In the genomic region with DNA sequence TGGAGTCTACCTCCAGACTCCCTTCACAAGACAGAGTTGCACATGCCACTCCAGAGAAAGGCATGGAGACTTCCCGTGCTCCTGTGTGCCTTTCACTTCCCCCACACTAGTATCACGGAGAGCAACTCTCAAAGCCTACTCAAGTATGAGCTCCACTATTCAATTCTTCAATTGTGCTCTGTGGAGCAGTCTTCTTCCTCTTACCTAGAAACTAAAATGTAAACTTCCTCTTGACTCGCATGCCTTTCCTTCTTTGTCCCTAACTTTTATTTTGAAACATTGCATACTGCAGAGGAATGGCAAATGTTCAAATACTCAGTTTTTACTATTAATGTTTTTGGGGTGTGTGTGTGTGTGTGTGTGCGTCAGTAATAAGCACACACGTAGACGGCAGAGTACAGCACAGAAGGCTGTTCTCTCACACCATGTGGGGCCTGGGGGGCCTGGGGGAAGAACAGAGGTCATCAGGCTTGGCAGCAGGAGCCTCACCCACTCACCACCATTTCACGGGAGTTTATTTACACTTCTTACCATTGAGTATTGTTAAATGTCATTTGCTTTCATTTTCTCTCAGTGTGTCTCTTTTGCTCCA, we compare ENCODE assay signal across 21 mouse cellular contexts. TPM values are rescaled to one million over a fixed set of nuclear protein-coding genes. Genes with fewer than 3 reads are reported as not detected.
DNase-seq lines count a peak whose midpoint lies in the region; ATAC-seq and TF ChIP-seq lines count a peak whose summit lies in the region.
"Had no signal": no experiment of that assay in that cellular context is flagged by ENCODE, and none has a peak within 500 bp of the region (broad histone marks: within the 10 kb centered on the region; RNA-seq: fewer than 3 reads in every experiment).

No protein-coding gene starts in this region.

- 58% methylated on average over 7 of the region's 7 CpGs for whole genome bisulfite sequencing in limb, embryonic 13.5 days
- 77% methylated on average over 7 of the region's 7 CpGs for WGBS in limb, embryonic 10.5 days
- WGBS in lung, postnatal 0 days = 19% methylated on average over 7 of the region's 7 CpGs
- WGBS in lung, adult 2 months = 31% methylated on average over 7 of the region's 7 CpGs
- 28% methylated on average over 7 of the region's 7 CpGs for WGBS in intestine, postnatal 0 days

- no peak for TF ChIP-seq EP300 in lung, postnatal 0 days (IDR thresholded peaks at IDR 0.05)

- H3K27me3 ChIP-seq in limb, embryonic 13.5 days = no peaks in the 10 kb centered on the region
- no peaks in the 10 kb centered on the region for H3K27me3 ChIP-seq in limb, embryonic 10.5 days (ENCODE audit: low read depth, poor library complexity, severe bottlenecking)
- no peaks in the 10 kb centered on the region for H3K27me3 ChIP-seq in lung, postnatal 0 days (replicated peaks; ENCODE audit: insufficient read depth, low read length)
- no peaks in the 10 kb centered on the region for H3K27me3 ChIP-seq in intestine, postnatal 0 days (replicated peaks; ENCODE audit: control insufficient read depth, insufficient read depth, low read length)
- H3K27me3 ChIP-seq: CH12.LX; forebrain, embryonic 12.5 days; midbrain, embryonic 12.5 days; neural tube, embryonic 13.5 days had no signal

- TF ChIP-seq POLR2A in lung, adult 2 months (IDR thresholded peaks at IDR 0.05; ENCODE audit: borderline replicate concordance, extremely low read depth, low read depth, low read length) = no peak

- H3K9me3 ChIP-seq in limb, embryonic 13.5 days = no peaks in the 10 kb centered on the region
- no peaks in the 10 kb centered on the region for H3K9me3 ChIP-seq in limb, embryonic 10.5 days (replicated peaks)
- no peaks in the 10 kb centered on the region for H3K9me3 ChIP-seq in lung, postnatal 0 days (ENCODE audit: low read length)
- no peaks in the 10 kb centered on the region for H3K9me3 ChIP-seq in intestine, postnatal 0 days (ENCODE audit: control insufficient read depth)
- H3K9me3 ChIP-seq: forebrain, embryonic 12.5 days; midbrain, embryonic 12.5 days; neural tube, embryonic 13.5 days had no signal

- no peak overlapping the region for H3K4me3 ChIP-seq in limb, embryonic 13.5 days
- no peak overlapping the region for H3K4me3 ChIP-seq in limb, embryonic 10.5 days
- H3K4me3 ChIP-seq in lung, postnatal 0 days (ENCODE audit: low read depth, low read length) = no peak overlapping the region
- no peak overlapping the region for H3K4me3 ChIP-seq in lung, adult 2 months (replicated peaks; ENCODE audit: extremely low read depth, low read depth, low read length)
- no peak overlapping the region for H3K4me3 ChIP-seq in intestine, postnatal 0 days (ENCODE audit: low read depth, low read length)
- H3K4me3 ChIP-seq: forebrain, embryonic 12.5 days; gastrocnemius, adult 2 months; left cerebral cortex, adult 2 months; midbrain, embryonic 12.5 days; neural tube, embryonic 13.5 days had no signal

- no peak overlapping the region for H3K4me2 ChIP-seq in limb, embryonic 13.5 days (replicated peaks)
- H3K4me2 ChIP-seq in lung, postnatal 0 days (replicated peaks; ENCODE audit: low read depth, low read length) = peak overlapping the region; percentile 39
- H3K4me2 ChIP-seq in intestine, postnatal 0 days (replicated peaks; ENCODE audit: low read depth) = 0 out of 2 replicates have a peak overlapping the region, but pooled peaks have one; percentile 24
- H3K4me2 ChIP-seq: forebrain, embryonic 12.5 days; midbrain, embryonic 12.5 days; neural tube, embryonic 13.5 days had no signal

- H3K36me3 ChIP-seq in limb, embryonic 13.5 days = no peaks in the 10 kb centered on the region; the same call in 1 of the 2 replicates
- H3K36me3 ChIP-seq in limb, embryonic 10.5 days = 0 out of 2 replicates have a peak, but pooled peaks cover 2% of the 10 kb centered on the region
- H3K36me3 ChIP-seq in lung, postnatal 0 days (ENCODE audit: insufficient read depth, low read length) = no peaks in the 10 kb centered on the region
- peaks cover 29% of the 10 kb centered on the region for H3K36me3 ChIP-seq in intestine, postnatal 0 days (ENCODE audit: control insufficient read depth, insufficient read depth)
- H3K36me3 ChIP-seq: forebrain, embryonic 12.5 days; midbrain, embryonic 12.5 days; neural tube, embryonic 13.5 days had no signal

- TF ChIP-seq CTCF in lung, postnatal 0 days (IDR thresholded peaks at IDR 0.05) = no peak
- TF ChIP-seq CTCF in lung, adult 2 months (IDR thresholded peaks at IDR 0.05; ENCODE audit: insufficient read depth, low read length) = no peak
- TF ChIP-seq CTCF in intestine, postnatal 0 days (IDR thresholded peaks at IDR 0.05; ENCODE audit: low read depth) = no peak

- 0 out of 2 replicates have a peak, but pooled peaks have one; percentile 48 for ATAC-seq in limb, embryonic 13.5 days (ENCODE audit: low FRiP score, low read depth)
- peak; percentile 54 for ATAC-seq in lung, postnatal 0 days
- ATAC-seq in intestine, postnatal 0 days = no peak
- ATAC-seq: hindbrain, embryonic 16.5 days had no signal

- peaks cover 19% of the 10 kb centered on the region for H3K4me1 ChIP-seq in limb, embryonic 13.5 days
- H3K4me1 ChIP-seq in limb, embryonic 10.5 days = peaks cover 13% of the 10 kb centered on the region
- H3K4me1 ChIP-seq in lung, postnatal 0 days (ENCODE audit: insufficient read depth, low read depth, low read length) = peaks cover 10% of the 10 kb centered on the region; the same call in 1 of the 2 replicates
- H3K4me1 ChIP-seq in lung, adult 2 months (ENCODE audit: control insufficient read depth, insufficient read depth, low read length) = peaks cover 30% of the 10 kb centered on the region
- peaks cover 20% of the 10 kb centered on the region for H3K4me1 ChIP-seq in intestine, postnatal 0 days (replicated peaks; ENCODE audit: control insufficient read depth, insufficient read depth, low read length)
- H3K4me1 ChIP-seq: forebrain, embryonic 12.5 days; midbrain, embryonic 12.5 days; neural tube, embryonic 13.5 days had no signal

- no peak overlapping the region for H3K9ac ChIP-seq in limb, embryonic 13.5 days
- no peak overlapping the region for H3K9ac ChIP-seq in lung, postnatal 0 days (replicated peaks; ENCODE audit: low read depth)
- H3K9ac ChIP-seq in intestine, postnatal 0 days (ENCODE audit: low read depth, low read length) = no peak overlapping the region
- H3K9ac ChIP-seq: forebrain, embryonic 12.5 days; midbrain, embryonic 12.5 days; neural tube, embryonic 13.5 days had no signal

- no peak for DNase-seq in limb, embryonic 10.5 days (ENCODE audit: low spot score)
- DNase-seq in lung, postnatal 0 days (ENCODE audit: low spot score) = peak; percentile 71
- no peak for DNase-seq in lung, adult 2 months
- DNase-seq in adrenal gland, postnatal 4 days (ENCODE audit: low spot score in 2 of 2) = no peak
- DNase-seq in right cerebral cortex, postnatal 36 days (ENCODE audit: low spot score in 2 of 2) = no peak
- DNase-seq: adrenal gland, postnatal 36 days; cerebellum, adult 8-10 months; gastrocnemius, adult 2 months; kidney, adult 18-20 months; layer of hippocampus, adult 9-11 months; left cerebral cortex, postnatal 4 days; right cerebral cortex, adult 18-20 months; thymus, postnatal 36 days had no signal

- no peak overlapping the region for H3K27ac ChIP-seq in limb, embryonic 13.5 days
- no peak overlapping the region for H3K27ac ChIP-seq in limb, embryonic 10.5 days
- H3K27ac ChIP-seq in lung, postnatal 0 days (ENCODE audit: low read length) = peak overlapping the region; percentile 58
- H3K27ac ChIP-seq in intestine, postnatal 0 days (ENCODE audit: low read depth, low read length) = peak overlapping the region; percentile 86
- H3K27ac ChIP-seq: forebrain, embryonic 12.5 days; left cerebral cortex, adult 2 months; midbrain, embryonic 12.5 days; neural tube, embryonic 13.5 days had no signal

RNA-seq across cellular contexts. Expression of gene Gadd45a, which starts 20.6 kb away (rescaled TPM):
- polyA plus RNA-seq in limb, embryonic 13.5 days (2015; fragmentation: Nextera tagmentation; extraction: Ambion mirVana) = 18.1 and 19.7 TPM in 2 replicates
- 17.3 and 18.6 TPM in 2 replicates for polyA plus RNA-seq in limb, embryonic 10.5 days (2016; fragmentation: Nextera tagmentation; extraction: Ambion mirVana)
- 34.7 and 35.7 TPM in 2 replicates for polyA plus RNA-seq in lung, postnatal 0 days (2015; fragmentation: Nextera tagmentation; extraction: Ambion mirVana)
- 31.0 and 32.7 TPM in 2 replicates for polyA plus RNA-seq in lung, adult 2 months (2012; rRNA removed)
- 68.1 and 74.0 TPM in 2 replicates for polyA plus RNA-seq in intestine, postnatal 0 days (2015; fragmentation: Nextera tagmentation; extraction: Ambion mirVana)
- total RNA-seq in adrenal gland, postnatal 4 days (2021) = 10 to 100 TPM; 18.1 to 21.9 TPM

Comparison
In these comparisons a context has a peak if more than half of its experiments do, and no peak if none do; other contexts are left out.
1. H3K27ac ChIP-seq: peak in lung, postnatal 0 days (single experiment) and intestine, postnatal 0 days (single experiment); none in limb, embryonic 13.5 days (single experiment) and limb, embryonic 10.5 days (single experiment).